Mouse (Mus musculus) embryonic facial prominence, embryonic 11.5 days (tissue): Measurements from ENCODE around the gene Gm21860. TPM values are rescaled to one million over a fixed set of nuclear protein-coding genes. Genes with fewer than 3 reads are reported as not detected.
"Not testable (repeated sequence)": the region's sequence is repeated elsewhere in the genome, so short reads cannot be mapped to it uniquely, and the experiment has no call there.

Source experiments
- ATAC-seq: fragments of 200-750 bp; cut with Nextera tagmentation; replicated peaks from 2 replicates; pipeline ENCODE4 v1.8.0; 2017; ENCODE audit warnings: low read depth; ENCODE audit not compliant: insufficient number of reproducible peaks, low FRiP score, low TSS enrichment
- DNase-seq: peaks from one replicate; pipeline ENCODE4 v3.0.0-alpha.2; 2015; ENCODE audit warnings: low spot score
- H3K27ac ChIP-seq: fragments of 300-500 bp; sonication (generic); replicated peaks from 2 replicates; pipeline ENCODE4 v1.5.1; 2014; ENCODE audit warnings: mild to moderate bottlenecking, low read depth, low read length, control low read depth
- H3K27me3 ChIP-seq: fragments of 300-500 bp; sonication (generic); 2 replicates; pipeline ENCODE4 v1.6.1; 2014; ENCODE audit warnings: mild to moderate bottlenecking, low read length, moderate library complexity, mixed read lengths; ENCODE audit not compliant: control insufficient read depth, insufficient read depth
- H3K36me3 ChIP-seq: fragments of 300-500 bp; sonication (generic); replicated peaks from 2 replicates; pipeline ENCODE4 v1.6.1; 2014; ENCODE audit warnings: low read depth, mild to moderate bottlenecking, low read length, moderate library complexity, mixed read lengths; ENCODE audit not compliant: control insufficient read depth, insufficient read depth
- H3K4me1 ChIP-seq: fragments of 300-500 bp; sonication (generic); 2 replicates; pipeline ENCODE4 v1.6.1; 2014; ENCODE audit warnings: low read length, mixed read lengths; ENCODE audit not compliant: control insufficient read depth, insufficient read depth
- H3K4me2 ChIP-seq: fragments of 300-500 bp; sonication (generic); 2 replicates; pipeline ENCODE4 v1.6.1; 2014; ENCODE audit warnings: low read depth, mild to moderate bottlenecking, control low read depth, low read length, moderate library complexity
- H3K4me3 ChIP-seq: fragments of 300-500 bp; sonication (generic); 2 replicates; pipeline ENCODE4 v1.5.1; 2014; ENCODE audit warnings: low read depth, low read length, control low read depth
- H3K9ac ChIP-seq: fragments of 300-500 bp; sonication (generic); replicated peaks from 2 replicates; pipeline ENCODE4 v1.6.1; 2014; ENCODE audit warnings: mild to moderate bottlenecking, control low read depth, low read length
- H3K9me3 ChIP-seq: fragments of 300-500 bp; sonication (generic); replicated peaks from 2 replicates; pipeline ENCODE4 v1.6.1; 2016; ENCODE audit warnings: mild to moderate bottlenecking, low read length, inconsistent platforms, mixed read lengths; ENCODE audit not compliant: control insufficient read depth
- whole genome bisulfite sequencing: fragments of 180-500 bp; shearing (Covaris S2); extraction: QIAGEN DNeasy Blood & Tissue Kit; methylation state at CpG from one replicate; pipeline ENCODE4 v1.1.7; 2014; 5-methylcytosine and 5-hydroxymethylcytosine counted together
- polyA plus RNA-seq: library from polyadenylated mRNA; unstranded; fragments of >200 nt; fragmentation: Nextera tagmentation; extraction: Ambion mirVana; gene quantifications from 2 replicates; pipeline ENCODE4 v1.2.1, GENCODE M21; 2014

Gm21860 gene
- not detected in 2 replicates for polyA plus RNA-seq

GRCm38 (mm10) chrY:90754721-90755120 lies at the start of gene Gm21860:
TSS of gene Gm21860 (minus strand) at chrY:90754821.
- not testable (repeated sequence) for H3K9ac ChIP-seq, ATAC-seq, H3K4me2 ChIP-seq, H3K27me3 ChIP-seq, H3K4me1 ChIP-seq, H3K36me3 ChIP-seq, DNase-seq, H3K9me3 ChIP-seq, H3K27ac ChIP-seq, H3K4me3 ChIP-seq
- no CpG with 5 or more reads among the region's 8 CpGs for WGBS

GRCm38 (mm10) chrY:90784438-90784837 lies 29.8 kb upstream of the Gm21860 start, which contains the start of gene Gm47283:
TSS of gene Gm47283 (plus strand) at chrY:90784738.
- H3K4me2 ChIP-seq, H3K27me3 ChIP-seq, H3K9ac ChIP-seq, H3K4me1 ChIP-seq, H3K9me3 ChIP-seq, DNase-seq, ATAC-seq, H3K4me3 ChIP-seq, H3K36me3 ChIP-seq, H3K27ac ChIP-seq: not testable (repeated sequence)
- no CpG with 5 or more reads among the region's 48 CpGs for WGBS

- not testable (repeated sequence) for ATAC-seq, H3K4me1 ChIP-seq, H3K9ac ChIP-seq, DNase-seq, H3K27ac ChIP-seq, H3K4me3 ChIP-seq, H3K27me3 ChIP-seq, H3K4me2 ChIP-seq
- WGBS: 93% methylated on average over 5 of the region's 5 CpGs
- Histone ChIP-seq H3K36me3 (peaks cover 16% of the 10 kb centered on the region), H3K9me3 (peaks cover 23% of the 10 kb centered on the region)
Observed at GRCm38 (mm10) chrY:90745256-90745655, 9.4 kb downstream of the Gm21860 start.

- not testable (repeated sequence) for H3K27ac ChIP-seq, H3K4me1 ChIP-seq, H3K4me2 ChIP-seq, H3K9ac ChIP-seq, H3K4me3 ChIP-seq, H3K27me3 ChIP-seq
- DNase-seq (peak; percentile 72), ATAC-seq (peak; percentile 91)
- H3K9me3 ChIP-seq: peaks cover 31% of the 10 kb centered on the region
- 58% methylated on average over 51 of the region's 51 CpGs for WGBS
- H3K36me3 ChIP-seq: peaks cover 24% of the 10 kb centered on the region
Observed at GRCm38 (mm10) chrY:90744381-90744981, 10.1 kb downstream of the Gm21860 start.

GRCm38 (mm10) chrY:90743811-90744220 lies 10.8 kb downstream of the Gm21860 start:
- WGBS: 69% methylated on average over 3 of the region's 21 CpGs
- Histone ChIP-seq H3K4me1 (0 out of 2 replicates have a peak, but pooled peaks cover 2% of the 10 kb centered on the region), H3K27me3 (no peaks in the 10 kb centered on the region), H3K27ac (no peak overlapping the region), H3K9me3 (peaks cover 37% of the 10 kb centered on the region), H3K9ac (no peak overlapping the region), H3K4me2 (no peak overlapping the region), H3K4me3 (no peak overlapping the region), H3K36me3 (peaks cover 30% of the 10 kb centered on the region)
- DNase-seq (no peak), ATAC-seq (no peak)

- H3K4me2 ChIP-seq, ATAC-seq, H3K27ac ChIP-seq, H3K27me3 ChIP-seq, H3K4me3 ChIP-seq, H3K4me1 ChIP-seq, H3K9ac ChIP-seq, DNase-seq: not testable (repeated sequence)
- 80% methylated on average over 32 of the region's 46 CpGs for WGBS
- Histone ChIP-seq H3K9me3 (peaks cover 38% of the 10 kb centered on the region), H3K36me3 (peaks cover 34% of the 10 kb centered on the region)
Observed at GRCm38 (mm10) chrY:90743053-90743810, 11.4 kb downstream of the Gm21860 start.

GRCm38 (mm10) chrY:90742261-90743052 lies 12.2 kb downstream of the Gm21860 start:
- not testable (repeated sequence) for H3K4me2 ChIP-seq, H3K27ac ChIP-seq, H3K9ac ChIP-seq, H3K27me3 ChIP-seq, H3K4me1 ChIP-seq, H3K4me3 ChIP-seq
- DNase-seq: peak; percentile 37
- 86% methylated on average over 49 of the region's 49 CpGs for WGBS
- ATAC-seq: peak; percentile 11; the same call in 1 of the 2 replicates
- peaks cover 34% of the 10 kb centered on the region for H3K36me3 ChIP-seq
- peaks cover 38% of the 10 kb centered on the region for H3K9me3 ChIP-seq
